Mouse (Mus musculus): Measurements from ENCODE around the gene Ebf3.

GRCm38 (mm10) chr7:137206770-137207285, 107.4 kb downstream of the Ebf3 start:
- no peak for TF ChIP-seq CTCF (IDR thresholded peaks at IDR 0.05; ENCODE audit: control insufficient read depth, insufficient read depth, low read length)
- TF ChIP-seq POLR2A (IDR thresholded peaks at IDR 0.05; ENCODE audit: borderline replicate concordance, control insufficient read depth, low read depth, low read length), result no peak

All from bone marrow, adult 2 months (tissue).